Mouse (Mus musculus) gastrocnemius, adult 18-20 months (tissue): ENCODE measurements around the gene Hist1h2ac. TPM values are rescaled to one million over a fixed set of nuclear protein-coding genes. Genes with fewer than 3 reads are reported as not detected.
"Not testable (repeated sequence)": the region's sequence is repeated elsewhere in the genome, so short reads cannot be mapped to it uniquely, and the experiment has no call there.

Experiments
- DNase-seq: peaks from one replicate; pipeline ENCODE4 v3.0.0; 2021; ENCODE audit warnings: low spot score
- long read RNA-seq, 2 experiments: library from polyadenylated mRNA; stranded (forward); transcript quantifications; one replicate each; pipeline ENCODE4 v2.0.0; 2021
- total RNA-seq, 2 experiments: library from RNA; stranded (reverse); gene quantifications; 2 replicates each; pipeline ENCODE4 v1.2.3; 2021

Gene Hist1h2ac
- 1 to 10 TPM in 1 of 2 experiments, under 1 TPM in 1; 0.68 to 1.3 TPM for total RNA-seq
- long read RNA-seq, experiment 1, result 0 reads
- long read RNA-seq, experiment 2, result 0 reads

GRCm38 (mm10) chr13:23683755-23684281, at the start of gene Hist1h2ac, which contains the start of gene Hist1h2bc:
Hist1h2ac (minus strand) TSS chr13:23683948.
Hist1h2bc (plus strand) TSS chr13:23684199.
- peak; percentile 89 for DNase-seq

GRCm38 (mm10) chr13:23732156-23732804, 48.5 kb upstream of the Hist1h2ac start:
- peak; percentile 37 for DNase-seq

GRCm38 (mm10) chr13:23730479-23730878, 46.7 kb upstream of the Hist1h2ac start:
- DNase-seq, result peak; percentile 24

- no peak for DNase-seq
Observed at GRCm38 (mm10) chr13:23729706-23730105, 46.0 kb upstream of the Hist1h2ac start.

GRCm38 (mm10) chr13:23729192-23729525, 45.4 kb upstream of the Hist1h2ac start:
- peak; percentile 20 for DNase-seq

- DNase-seq, result no peak
Observed at GRCm38 (mm10) chr13:23728472-23729191, 44.9 kb upstream of the Hist1h2ac start.

- no peak for DNase-seq
Observed at GRCm38 (mm10) chr13:23725213-23725612, 41.5 kb upstream of the Hist1h2ac start.

- DNase-seq, result no peak
Observed at GRCm38 (mm10) chr13:23724239-23724638, 40.5 kb upstream of the Hist1h2ac start.

- not testable (repeated sequence) for DNase-seq
Observed at GRCm38 (mm10) chr13:23717593-23718245, 34.0 kb upstream of the Hist1h2ac start.

- no peak for DNase-seq
Observed at GRCm38 (mm10) chr13:23717176-23717575, 33.4 kb upstream of the Hist1h2ac start.

GRCm38 (mm10) chr13:23716261-23717042, 32.7 kb upstream of the Hist1h2ac start:
- no peak for DNase-seq

GRCm38 (mm10) chr13:23710374-23711089, 26.8 kb upstream of the Hist1h2ac start, which contains the start of gene Hfe:
Hfe (minus strand) TSS chr13:23710854.
- DNase-seq, result peak; percentile 53

GRCm38 (mm10) chr13:23709714-23710373, 26.1 kb upstream of the Hist1h2ac start:
- no peak for DNase-seq

- DNase-seq, result no peak
Observed at GRCm38 (mm10) chr13:23708654-23709053, 24.9 kb upstream of the Hist1h2ac start.

GRCm38 (mm10) chr13:23708041-23708440, 24.3 kb upstream of the Hist1h2ac start:
- no peak for DNase-seq

- no peak for DNase-seq
Observed at GRCm38 (mm10) chr13:23706771-23707170, 23.0 kb upstream of the Hist1h2ac start.

- no peak for DNase-seq
Observed at GRCm38 (mm10) chr13:23705751-23706356, 22.1 kb upstream of the Hist1h2ac start.

- DNase-seq, result not testable (repeated sequence)
Observed at GRCm38 (mm10) chr13:23702801-23703200, 19.1 kb upstream of the Hist1h2ac start.

GRCm38 (mm10) chr13:23702220-23702619, 18.5 kb upstream of the Hist1h2ac start:
- no peak for DNase-seq
